Mouse (Mus musculus): ENCODE results near the gene Cmtm7.

DNA sequence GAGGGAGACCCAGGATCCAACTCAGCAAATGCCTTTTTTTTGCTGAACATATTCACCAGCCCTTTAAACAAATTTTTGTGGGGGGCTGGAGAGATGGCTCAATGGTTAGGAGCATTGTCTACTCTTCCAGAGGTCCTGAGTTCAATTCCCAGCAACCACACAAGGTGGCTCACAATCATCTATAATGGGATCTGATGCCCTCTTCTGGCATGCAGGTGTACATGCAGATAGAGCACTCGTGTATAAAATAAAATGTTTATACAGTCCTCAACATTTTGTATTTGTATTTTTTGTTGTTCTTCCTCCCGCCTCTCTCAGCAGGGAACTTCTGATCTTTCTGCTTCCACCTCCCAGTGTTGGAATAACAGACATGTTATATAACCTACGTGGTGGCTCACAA, 30.1 kb downstream of the Cmtm7 start:
- TF ChIP-seq CTCF (IDR thresholded peaks at IDR 0.05; ENCODE audit: low read depth) (no peak), EP300 (IDR thresholded peaks at IDR 0.05; ENCODE audit: low read depth) (no peak)

All from heart, postnatal 0 days (tissue).